Mouse (Mus musculus) midbrain, embryonic 16.5 days (tissue): ENCODE measurements at regions not wholly inside any gene's neighbourhood (a gene's known extent, or its start where the extent isn't known, plus 50 kb on each side); places are given as distances from the start of the nearest gene placed in this dataset.

Source experiments
- ATAC-seq: fragments of 200-750 bp; cut with Nextera tagmentation; 2 replicates; pipeline ENCODE4 v1.8.0; 2017; ENCODE audit warnings: moderate TSS enrichment
- H3K27ac ChIP-seq: fragments of 300-500 bp; sonication (generic); 2 replicates; pipeline ENCODE4 v1.5.1; 2014; ENCODE audit warnings: mild to moderate bottlenecking, low read length, mixed read lengths
- H3K27me3 ChIP-seq: fragments of 300-500 bp; sonication (generic); 2 replicates; pipeline ENCODE4 v1.6.1; 2014; ENCODE audit warnings: low read depth, low read length, mixed read lengths; ENCODE audit not compliant: control insufficient read depth, insufficient read depth
- H3K36me3 ChIP-seq: fragments of 300-500 bp; sonication (generic); 2 replicates; pipeline ENCODE4 v1.6.1; 2014; ENCODE audit warnings: mild to moderate bottlenecking, low read length, moderate library complexity, mixed read lengths; ENCODE audit not compliant: control insufficient read depth, insufficient read depth
- H3K4me1 ChIP-seq: fragments of 300-500 bp; sonication (generic); 2 replicates; pipeline ENCODE4 v1.6.1; 2014; ENCODE audit warnings: mild to moderate bottlenecking, low read length, mixed read lengths; ENCODE audit not compliant: control insufficient read depth, insufficient read depth
- H3K4me2 ChIP-seq: fragments of 300-500 bp; sonication (generic); 2 replicates; pipeline ENCODE4 v1.6.1; 2014; ENCODE audit warnings: mild to moderate bottlenecking, low read length, mixed read lengths
- H3K4me3 ChIP-seq: fragments of 300-500 bp; sonication (generic); 2 replicates; pipeline ENCODE4 v1.5.1; 2014; ENCODE audit warnings: low read depth, mild to moderate bottlenecking, low read length, moderate library complexity, mixed read lengths
- H3K9ac ChIP-seq: fragments of 300-500 bp; sonication (generic); 2 replicates; pipeline ENCODE4 v1.6.1; 2014; ENCODE audit warnings: low read depth, low read length, mixed read lengths
- H3K9me3 ChIP-seq: fragments of 300-500 bp; sonication (generic); replicated peaks from 2 replicates; pipeline ENCODE4 v1.6.1; 2014; ENCODE audit warnings: mild to moderate bottlenecking, low read length, mixed read lengths; ENCODE audit not compliant: control insufficient read depth, poor library complexity, severe bottlenecking
- WGBS: fragments of 180-500 bp; shearing (Covaris S2); extraction: QIAGEN DNeasy Blood & Tissue Kit; methylation state at CpG from one replicate; pipeline ENCODE4 v1.1.7; 2014; 5-methylcytosine and 5-hydroxymethylcytosine counted together

DNA sequence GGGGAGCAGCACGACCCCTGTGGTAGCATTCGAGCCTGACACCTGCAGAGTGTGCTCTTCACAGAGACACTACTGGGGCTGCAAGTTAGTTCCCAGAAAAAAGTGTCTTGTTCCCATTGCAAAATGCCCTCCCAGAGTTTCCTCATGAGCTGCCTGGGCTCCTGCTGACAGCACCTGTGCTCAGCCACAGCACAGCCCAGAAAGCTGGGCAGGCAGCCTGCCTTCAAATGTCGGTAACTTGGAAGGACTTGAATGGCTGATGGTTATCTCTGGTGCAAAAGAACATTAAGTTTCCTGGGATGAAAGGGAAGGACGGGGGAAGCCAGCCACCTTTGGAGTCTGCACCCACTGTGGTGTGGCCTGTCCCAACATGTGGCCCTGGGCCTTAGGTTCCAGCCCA, 126.2 kb downstream of the Bmp7 start:
- Histone ChIP-seq H3K9me3 (no peaks in the 10 kb centered on the region), H3K9ac (no peak overlapping the region), H3K27ac (no peak overlapping the region), H3K4me2 (no peak overlapping the region), H3K4me1 (no peaks in the 10 kb centered on the region), H3K27me3 (no peaks in the 10 kb centered on the region), H3K4me3 (no peak overlapping the region), H3K36me3 (no peaks in the 10 kb centered on the region)
- WGBS: 63% methylated on average over 4 of the region's 4 CpGs
- ATAC-seq: no peak

GRCm38 (mm10) chr2:172815146-172815545, 125.0 kb downstream of the Bmp7 start:
- no peak for ATAC-seq

DNA sequence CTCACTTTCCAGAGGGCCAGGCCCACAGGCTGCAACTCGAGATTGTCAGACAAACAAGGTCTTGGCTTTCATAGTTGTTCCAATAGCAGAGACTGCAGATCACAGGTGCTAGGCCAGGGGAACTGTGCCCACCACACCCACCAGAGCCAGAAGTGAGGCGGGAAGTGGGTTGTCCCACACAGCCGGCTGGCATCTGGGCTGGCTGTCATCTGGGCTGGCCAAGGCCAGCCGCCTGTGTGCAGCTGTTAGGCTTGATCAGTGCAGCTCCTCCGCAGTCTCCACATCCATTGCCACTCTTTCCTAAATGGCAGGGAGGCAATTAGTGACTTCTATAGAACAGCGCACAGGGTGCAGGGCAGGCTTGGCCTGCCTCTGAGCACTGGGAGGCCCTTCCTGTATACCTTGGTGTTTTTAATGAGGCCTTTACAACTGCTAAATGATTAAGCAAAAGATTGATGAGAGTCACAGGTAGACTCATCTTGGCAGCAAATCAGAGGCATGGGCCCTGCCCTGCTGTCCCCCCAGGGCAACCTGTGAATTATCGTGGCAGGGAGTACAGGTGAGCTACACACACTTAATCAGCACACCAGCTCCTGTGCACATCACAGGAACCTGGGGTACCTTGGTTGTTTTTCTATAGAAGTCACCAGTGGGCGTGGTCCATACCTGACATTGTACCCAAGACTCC, 122.9 kb downstream of the Bmp7 start:
- no peak for ATAC-seq
- no peak overlapping the region for H3K4me3 ChIP-seq
- H3K27me3 ChIP-seq: peaks cover 2% of the 10 kb centered on the region
- H3K9me3 ChIP-seq: no peaks in the 10 kb centered on the region
- WGBS: 76% methylated on average over 8 of the region's 8 CpGs
- no peak overlapping the region for H3K4me2 ChIP-seq
- H3K9ac ChIP-seq: no peak overlapping the region
- H3K4me1 ChIP-seq: no peaks in the 10 kb centered on the region
- no peak overlapping the region for H3K27ac ChIP-seq
- no peaks in the 10 kb centered on the region for H3K36me3 ChIP-seq

More at GRCm38 (mm10) chr2:172815146-172815545, 125.0 kb downstream of the Bmp7 start:
- no peak overlapping the region for H3K9ac ChIP-seq
- H3K4me2 ChIP-seq: no peak overlapping the region
- H3K9me3 ChIP-seq: no peaks in the 10 kb centered on the region
- no peak overlapping the region for H3K4me3 ChIP-seq
- H3K27me3 ChIP-seq: no peaks in the 10 kb centered on the region; the same call in 1 of the 2 replicates
- H3K4me1 ChIP-seq: no peaks in the 10 kb centered on the region
- WGBS: 96% methylated on average over 7 of the region's 7 CpGs
- no peaks in the 10 kb centered on the region for H3K36me3 ChIP-seq
- no peak overlapping the region for H3K27ac ChIP-seq
